Mouse (Mus musculus): Measurements from ENCODE around the gene Thbs3. TPM values are rescaled to one million over a fixed set of nuclear protein-coding genes. Genes with fewer than 3 reads are reported as not detected.

The Thbs3 gene
- total and polyA plus RNA-seq, 3 experiments, result 0.49 to 3.4 (median 2.4) TPM

- Histone ChIP-seq H3K36me3 (replicated peaks) (no peaks in the 10 kb centered on the region), H3K4me1 (ENCODE audit: insufficient read depth, low read depth, low read length) (peaks cover 7% of the 10 kb centered on the region; the same call in 1 of the 2 replicates), H3K9me3 (replicated peaks) (no peaks in the 10 kb centered on the region), H3K27me3 (ENCODE audit: insufficient read depth, low read length) (peaks cover 54% of the 10 kb centered on the region), H3K4me3 (ENCODE audit: low read depth, low read length) (no peak within 1 kb of the TSS)
- ATAC-seq (ENCODE audit: extremely low read depth, insufficient number of reproducible peaks, low FRiP score, poor library complexity, severe bottlenecking) (no peak), DNase-seq (ENCODE audit: low spot score) (no peak)
- TF ChIP-seq GATA2 (IDR thresholded peaks at IDR 0.05; ENCODE audit: borderline replicate concordance, low read depth, low read length), result no peak
- TF ChIP-seq CTCF (IDR thresholded peaks at IDR 0.05; ENCODE audit: low read depth, low read length), result no peak
- TF ChIP-seq GATA1 (IDR thresholded peaks at IDR 0.05; ENCODE audit: borderline replicate concordance, low read length), result no peak
- TF ChIP-seq POLR2AphosphoS5 (IDR thresholded peaks at IDR 0.05; ENCODE audit: insufficient replicate concordance, low read depth, low read length), result no peak
- TF ChIP-seq TAL1 (conservative IDR thresholded peaks at IDR 0.05; ENCODE audit: low read depth, low read length), result no peak
These were observed 44.1 kb downstream of the Thbs3 start, which contains the start of gene Dpm3 for GRCm38 (mm10) chr3:89259076-89259475. Gene Dpm3, plus strand, starts transcription at chr3:89259358.

- H3K4me1 ChIP-seq (ENCODE audit: insufficient read depth, low read depth, low read length), result 0 out of 2 replicates have a peak, but pooled peaks cover 2% of the 10 kb centered on the region
- no peaks in the 10 kb centered on the region for H3K9me3 ChIP-seq (replicated peaks)
- peaks cover 55% of the 10 kb centered on the region for H3K27me3 ChIP-seq (ENCODE audit: insufficient read depth, low read length)
- TF ChIP-seq GATA2 (IDR thresholded peaks at IDR 0.05; ENCODE audit: borderline replicate concordance, low read depth, low read length), result no peak
- TF ChIP-seq CTCF (IDR thresholded peaks at IDR 0.05; ENCODE audit: low read depth, low read length), result no peak
- TF ChIP-seq POLR2AphosphoS5 (IDR thresholded peaks at IDR 0.05; ENCODE audit: insufficient replicate concordance, low read depth, low read length), result no peak
- TF ChIP-seq TAL1 (conservative IDR thresholded peaks at IDR 0.05; ENCODE audit: low read depth, low read length), result no peak
- no peak for TF ChIP-seq GATA1 (IDR thresholded peaks at IDR 0.05; ENCODE audit: borderline replicate concordance, low read length)
- no peaks in the 10 kb centered on the region for H3K36me3 ChIP-seq (replicated peaks)
- ATAC-seq (ENCODE audit: extremely low read depth, insufficient number of reproducible peaks, low FRiP score, poor library complexity, severe bottlenecking), result no peak
- H3K4me3 ChIP-seq (ENCODE audit: low read depth, low read length), result no peak overlapping the region
- no peak for DNase-seq (ENCODE audit: low spot score)
These were observed 45.2 kb downstream of the Thbs3 start for GRCm38 (mm10) chr3:89260211-89260610.

GRCm38 (mm10) chr3:89262417-89262816 is 47.4 kb downstream of the Thbs3 start:
- ATAC-seq (ENCODE audit: extremely low read depth, insufficient number of reproducible peaks, low FRiP score, poor library complexity, severe bottlenecking), result no peak
- Histone ChIP-seq H3K4me1 (ENCODE audit: insufficient read depth, low read depth, low read length) (peaks cover 8% of the 10 kb centered on the region), H3K36me3 (replicated peaks) (no peaks in the 10 kb centered on the region), H3K9me3 (replicated peaks) (no peaks in the 10 kb centered on the region), H3K27me3 (ENCODE audit: insufficient read depth, low read length) (peaks cover 53% of the 10 kb centered on the region), H3K4me3 (ENCODE audit: low read depth, low read length) (no peak overlapping the region)
- TF ChIP-seq GATA1 (IDR thresholded peaks at IDR 0.05; ENCODE audit: borderline replicate concordance, low read length) (no peak), GATA2 (IDR thresholded peaks at IDR 0.05; ENCODE audit: borderline replicate concordance, low read depth, low read length) (no peak), POLR2AphosphoS5 (IDR thresholded peaks at IDR 0.05; ENCODE audit: insufficient replicate concordance, low read depth, low read length) (no peak), CTCF (IDR thresholded peaks at IDR 0.05; ENCODE audit: low read depth, low read length) (no peak)
- DNase-seq (ENCODE audit: low spot score), result no peak

GRCm38 (mm10) chr3:89266439-89266893 is 51.5 kb downstream of the Thbs3 start:
- Histone ChIP-seq H3K27me3 (ENCODE audit: insufficient read depth, low read length) (peaks cover 34% of the 10 kb centered on the region), H3K36me3 (replicated peaks) (peaks cover 12% of the 10 kb centered on the region), H3K4me3 (ENCODE audit: low read depth, low read length) (peak overlapping the region; percentile 82), H3K9me3 (replicated peaks) (no peaks in the 10 kb centered on the region), H3K4me1 (ENCODE audit: insufficient read depth, low read depth, low read length) (peaks cover 8% of the 10 kb centered on the region)
- ATAC-seq (ENCODE audit: extremely low read depth, insufficient number of reproducible peaks, low FRiP score, poor library complexity, severe bottlenecking) (peak; percentile 75), DNase-seq (ENCODE audit: low spot score) (peak; percentile 62)
- TF ChIP-seq CTCF (IDR thresholded peaks at IDR 0.05; ENCODE audit: low read depth, low read length) (no peak), GATA2 (IDR thresholded peaks at IDR 0.05; ENCODE audit: borderline replicate concordance, low read depth, low read length) (no peak), TAL1 (conservative IDR thresholded peaks at IDR 0.05; ENCODE audit: low read depth, low read length) (no peak), GATA1 (IDR thresholded peaks at IDR 0.05; ENCODE audit: borderline replicate concordance, low read length) (no peak), POLR2AphosphoS5 (IDR thresholded peaks at IDR 0.05; ENCODE audit: insufficient replicate concordance, low read depth, low read length) (no peak)

- Histone ChIP-seq H3K36me3 (replicated peaks) (peaks cover 12% of the 10 kb centered on the region), H3K9me3 (replicated peaks) (no peaks in the 10 kb centered on the region), H3K27me3 (ENCODE audit: insufficient read depth, low read length) (peaks cover 36% of the 10 kb centered on the region), H3K4me1 (ENCODE audit: insufficient read depth, low read depth, low read length) (peaks cover 6% of the 10 kb centered on the region), H3K4me3 (ENCODE audit: low read depth, low read length) (no peak overlapping the region)
- ATAC-seq (ENCODE audit: extremely low read depth, insufficient number of reproducible peaks, low FRiP score, poor library complexity, severe bottlenecking) (no peak), DNase-seq (ENCODE audit: low spot score) (no peak)
- TF ChIP-seq TAL1 (conservative IDR thresholded peaks at IDR 0.05; ENCODE audit: low read depth, low read length) (no peak), POLR2AphosphoS5 (IDR thresholded peaks at IDR 0.05; ENCODE audit: insufficient replicate concordance, low read depth, low read length) (no peak), CTCF (IDR thresholded peaks at IDR 0.05; ENCODE audit: low read depth, low read length) (no peak), GATA2 (IDR thresholded peaks at IDR 0.05; ENCODE audit: borderline replicate concordance, low read depth, low read length) (no peak), GATA1 (IDR thresholded peaks at IDR 0.05; ENCODE audit: borderline replicate concordance, low read length) (no peak)
These were observed 53.9 kb downstream of the Thbs3 start for GRCm38 (mm10) chr3:89268916-89269315.

GRCm38 (mm10) chr3:89270051-89270755 is 55.2 kb downstream of the Thbs3 start, which contains the start of gene Slc50a1:
Gene Slc50a1, minus strand, starts transcription at chr3:89270570.
- Histone ChIP-seq H3K36me3 (replicated peaks) (peaks cover 12% of the 10 kb centered on the region), H3K4me3 (ENCODE audit: low read depth, low read length) (no peak within 1 kb of the TSS), H3K9me3 (replicated peaks) (no peaks in the 10 kb centered on the region), H3K4me1 (ENCODE audit: insufficient read depth, low read depth, low read length) (peaks cover 6% of the 10 kb centered on the region), H3K27me3 (ENCODE audit: insufficient read depth, low read length) (peaks cover 31% of the 10 kb centered on the region)
- no peak for TF ChIP-seq GATA2 (IDR thresholded peaks at IDR 0.05; ENCODE audit: borderline replicate concordance, low read depth, low read length)
- no peak for TF ChIP-seq TAL1 (conservative IDR thresholded peaks at IDR 0.05; ENCODE audit: low read depth, low read length)
- TF ChIP-seq CTCF (IDR thresholded peaks at IDR 0.05; ENCODE audit: low read depth, low read length), result no peak
- no peak for TF ChIP-seq POLR2AphosphoS5 (IDR thresholded peaks at IDR 0.05; ENCODE audit: insufficient replicate concordance, low read depth, low read length)
- TF ChIP-seq GATA1 (IDR thresholded peaks at IDR 0.05; ENCODE audit: borderline replicate concordance, low read length), result no peak
- no peak for DNase-seq (ENCODE audit: low spot score)
- no peak for ATAC-seq (ENCODE audit: extremely low read depth, insufficient number of reproducible peaks, low FRiP score, poor library complexity, severe bottlenecking)
